Mouse (Mus musculus): ENCODE measurements at regions not wholly inside any gene's neighbourhood (a gene's known extent, or its start where the extent isn't known, plus 50 kb on each side); places are given as distances from the start of the nearest gene placed in this dataset.

- H3K79me2 ChIP-seq (replicated peaks; ENCODE audit: control insufficient read depth, extremely low read depth, insufficient read depth, poor library complexity, severe bottlenecking): no peaks in the 10 kb centered on the region
- in situ Hi-C loops (cut with MboI; ENCODE audit: low pct_ligation_motif_present, low pct_unique_long_range_greater_than_20kb, low sequenced_read_pairs): loop anchor here (25.0 kb wide), 1 partner anchor 477 kb away; no protein-coding TSS in a partner anchor
- no peaks in the 10 kb centered on the region for H3K9me3 ChIP-seq (replicated peaks; ENCODE audit: low read length)
- H3K4me3 ChIP-seq (replicated peaks in 1 of 3; ENCODE audit: low read depth in 2 of 3, low read length in 2 of 3, poor library complexity in 1 of 3): no peak overlapping the region
- H3K4me2 ChIP-seq (ENCODE audit: insufficient read depth, low read depth, poor library complexity, severe bottlenecking): no peak overlapping the region
- peak; percentile 18 for DNase-seq (ENCODE audit: extremely low read depth)
- TF ChIP-seq ZKSCAN1 (IDR thresholded peaks at IDR 0.05; ENCODE audit: borderline replicate concordance, low read depth, low read length) (no peak), RAD21 (IDR thresholded peaks at IDR 0.05; ENCODE audit: low read depth, low read length) (peak; percentile 79), MAZ (IDR thresholded peaks at IDR 0.05; ENCODE audit: low read depth, low read length) (no peak), CTCF (conservative IDR thresholded peaks at IDR 0.05 in 1 of 2, IDR thresholded peaks at IDR 0.05 in 1 of 2; ENCODE audit: low read depth in 2 of 2, low read length in 2 of 2) (peak; percentile 9 to 68; a peak in 2 of 4 replicates), SMC3 (IDR thresholded peaks at IDR 0.05; ENCODE audit: low read depth, low read length) (peak; percentile 49), MYC (IDR thresholded peaks at IDR 0.05; ENCODE audit: low read depth, low read length) (no peak), POLR2A (IDR thresholded peaks at IDR 0.05; ENCODE audit: low read depth, low read length) (no peak), USF2 (conservative IDR thresholded peaks at IDR 0.05; ENCODE audit: low read depth, low read length) (no peak)
- H3K36me3 ChIP-seq (replicated peaks in 1 of 2; ENCODE audit: control insufficient read depth in 1 of 2, insufficient read depth in 1 of 2, low read length in 1 of 2): no peaks in the 10 kb centered on the region
- H3K27me3 ChIP-seq (replicated peaks): peaks cover 65% of the 10 kb centered on the region
- dilution Hi-C loops (cut with MboI; ENCODE audit: extremely low pct_ligation_motif_present, extremely low pct_unique_long_range_greater_than_20kb, low sequenced_read_pairs): no loop called here
- no peaks in the 10 kb centered on the region for H3K4me1 ChIP-seq (ENCODE audit: control insufficient read depth in 1 of 2, insufficient read depth in 2 of 2)
- no peak overlapping the region for H3K9ac ChIP-seq (ENCODE audit: insufficient read depth, low read depth)
- no peak overlapping the region for H3K27ac ChIP-seq (ENCODE audit: insufficient read depth, low read depth)
Observed at GRCm38 (mm10) chr12:86614156-86614555, 64.3 kb upstream of the Vash1 start.

GRCm38 (mm10) chr12:86616327-86616726 lies 62.2 kb upstream of the Vash1 start:
- Histone ChIP-seq H3K79me2 (replicated peaks; ENCODE audit: control insufficient read depth, extremely low read depth, insufficient read depth, poor library complexity, severe bottlenecking) (no peaks in the 10 kb centered on the region), H3K36me3 (replicated peaks in 1 of 2; ENCODE audit: control insufficient read depth in 1 of 2, insufficient read depth in 1 of 2, low read length in 1 of 2) (no peaks in the 10 kb centered on the region), H3K4me1 (ENCODE audit: control insufficient read depth in 1 of 2, insufficient read depth in 2 of 2) (peaks cover 0 to under 1% of the 10 kb centered on the region in 2 experiments; a peak in 2 of 4 replicates), H3K27me3 (replicated peaks) (peaks cover 46% of the 10 kb centered on the region), H3K9ac (ENCODE audit: insufficient read depth, low read depth) (no peak overlapping the region), H3K4me2 (ENCODE audit: insufficient read depth, low read depth, poor library complexity, severe bottlenecking) (no peak overlapping the region), H3K4me3 (replicated peaks in 1 of 3; ENCODE audit: low read depth in 2 of 3, low read length in 2 of 3, poor library complexity in 1 of 3) (no peak overlapping the region), H3K27ac (ENCODE audit: insufficient read depth, low read depth) (no peak overlapping the region), H3K9me3 (replicated peaks; ENCODE audit: low read length) (no peaks in the 10 kb centered on the region)
- in situ Hi-C loops (cut with MboI; ENCODE audit: low pct_ligation_motif_present, low pct_unique_long_range_greater_than_20kb, low sequenced_read_pairs): loop anchor here (25.0 kb wide), 1 partner anchor 479 kb away; no protein-coding TSS in a partner anchor
- TF ChIP-seq CTCF (conservative IDR thresholded peaks at IDR 0.05 in 1 of 2, IDR thresholded peaks at IDR 0.05 in 1 of 2; ENCODE audit: low read depth in 2 of 2, low read length in 2 of 2): peak in 1 of 2 experiments; percentile 32; a peak in 2 of 4 replicates
- peak; percentile 24 for TF ChIP-seq RAD21 (IDR thresholded peaks at IDR 0.05; ENCODE audit: low read depth, low read length)
- no peak for TF ChIP-seq NELFE (IDR thresholded peaks at IDR 0.05; ENCODE audit: low read depth, low read length)
- TF ChIP-seq JUN (IDR thresholded peaks at IDR 0.05; ENCODE audit: insufficient read depth, low read depth, low read length): no peak
- no peak for DNase-seq (ENCODE audit: extremely low read depth)
- dilution Hi-C loops (cut with MboI; ENCODE audit: extremely low pct_ligation_motif_present, extremely low pct_unique_long_range_greater_than_20kb, low sequenced_read_pairs): no loop called here

- no peak overlapping the region for H3K27ac ChIP-seq (ENCODE audit: insufficient read depth, low read depth)
- H3K4me1 ChIP-seq (ENCODE audit: control insufficient read depth in 1 of 2, insufficient read depth in 2 of 2): peaks cover 3 to 34% of the 10 kb centered on the region in 2 experiments
- TF ChIP-seq JUN (IDR thresholded peaks at IDR 0.05; ENCODE audit: insufficient read depth, low read depth, low read length): no peak
- peak; percentile 93 for TF ChIP-seq ZNF384 (IDR thresholded peaks at IDR 0.05; ENCODE audit: low read depth, low read length)
- no peaks in the 10 kb centered on the region for H3K79me2 ChIP-seq (replicated peaks; ENCODE audit: control insufficient read depth, extremely low read depth, insufficient read depth, poor library complexity, severe bottlenecking)
- in situ Hi-C loops (cut with MboI; ENCODE audit: low pct_ligation_motif_present, low pct_unique_long_range_greater_than_20kb, low sequenced_read_pairs): loop anchor here (25.0 kb wide), 1 partner anchor 487 kb away; no protein-coding TSS in a partner anchor
- DNase-seq (ENCODE audit: extremely low read depth): peak; percentile 45
- no peaks in the 10 kb centered on the region for H3K9me3 ChIP-seq (replicated peaks; ENCODE audit: low read length)
- no peak overlapping the region for H3K4me3 ChIP-seq (replicated peaks in 1 of 3; ENCODE audit: low read depth in 2 of 3, low read length in 2 of 3, poor library complexity in 1 of 3)
- H3K27me3 ChIP-seq (replicated peaks): no peaks in the 10 kb centered on the region
- dilution Hi-C loops (cut with MboI; ENCODE audit: extremely low pct_ligation_motif_present, extremely low pct_unique_long_range_greater_than_20kb, low sequenced_read_pairs): no loop called here
- no peak overlapping the region for H3K4me2 ChIP-seq (ENCODE audit: insufficient read depth, low read depth, poor library complexity, severe bottlenecking)
- no peaks in the 10 kb centered on the region for H3K36me3 ChIP-seq (replicated peaks in 1 of 2; ENCODE audit: control insufficient read depth in 1 of 2, insufficient read depth in 1 of 2, low read length in 1 of 2)
- no peak overlapping the region for H3K9ac ChIP-seq (ENCODE audit: insufficient read depth, low read depth)
Observed at GRCm38 (mm10) chr12:86624195-86624594, 54.3 kb upstream of the Vash1 start.
